Mouse (Mus musculus): ENCODE measurements around the gene Pigl. TPM values are rescaled to one million over a fixed set of nuclear protein-coding genes. Genes with fewer than 3 reads are reported as not detected.
"Not testable (repeated sequence)": the region's sequence is repeated elsewhere in the genome, so short reads cannot be mapped to it uniquely, and the experiment has no call there.

The Pigl gene
- total RNA-seq (2021), result 10 to 100 TPM in 1 of 2 experiments, 1 to 10 TPM in 1; 7.2 to 10.0 TPM
- long read RNA-seq, experiment 1, transcript Pigl-201 (7 exons, 2,174 nt), result major isoform, 8 of 32 reads
- long read RNA-seq, experiment 1, partial matches to known transcripts, result 1 of 32 reads
- long read RNA-seq, experiment 1, other reads (novel, unspliced or antisense), result 23 of 32 reads
- long read RNA-seq, experiment 2, partial matches to known transcripts, result 0 of 7 reads
- long read RNA-seq, experiment 2, other reads (novel, unspliced or antisense), result 5 of 7 reads

DNA sequence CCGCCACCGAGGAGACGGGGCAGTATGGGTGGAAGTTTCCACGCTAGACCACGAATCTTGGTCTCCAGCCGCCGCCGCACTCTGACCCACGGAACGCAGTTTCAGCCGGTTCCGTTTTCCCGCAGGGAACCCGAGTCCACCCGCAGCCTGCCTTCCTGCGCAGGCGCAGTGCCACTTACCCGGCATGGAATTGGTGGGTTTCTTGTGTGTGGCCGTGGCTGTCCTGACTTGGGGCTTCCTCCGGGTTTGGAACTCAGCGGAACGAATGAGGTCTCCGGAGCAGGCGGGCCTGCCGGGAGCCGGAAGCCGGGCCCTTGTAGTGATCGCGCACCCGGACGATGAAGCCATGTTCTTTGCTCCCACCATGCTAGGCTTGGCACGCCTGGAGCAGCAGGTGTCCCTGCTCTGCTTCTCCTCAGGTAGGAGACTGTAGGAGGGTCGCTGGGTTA is at the start of gene Pigl, which contains the start of gene Ncor1:
Pigl (plus strand) TSS at position 185 of the 449 bp plus-strand sequence.
Ncor1 (minus strand) TSS at position 266 of the 449 bp plus-strand sequence.
- peak; percentile 88 to 90 for DNase-seq

- no peak for DNase-seq
Measured at GRCm38 (mm10) chr11:62408848-62409247, 49.4 kb upstream of the Pigl start.

GRCm38 (mm10) chr11:62409611-62410010 is 48.6 kb upstream of the Pigl start:
- no peak for DNase-seq

- no peak for DNase-seq
Measured at GRCm38 (mm10) chr11:62415026-62415425, 43.2 kb upstream of the Pigl start.

DNA sequence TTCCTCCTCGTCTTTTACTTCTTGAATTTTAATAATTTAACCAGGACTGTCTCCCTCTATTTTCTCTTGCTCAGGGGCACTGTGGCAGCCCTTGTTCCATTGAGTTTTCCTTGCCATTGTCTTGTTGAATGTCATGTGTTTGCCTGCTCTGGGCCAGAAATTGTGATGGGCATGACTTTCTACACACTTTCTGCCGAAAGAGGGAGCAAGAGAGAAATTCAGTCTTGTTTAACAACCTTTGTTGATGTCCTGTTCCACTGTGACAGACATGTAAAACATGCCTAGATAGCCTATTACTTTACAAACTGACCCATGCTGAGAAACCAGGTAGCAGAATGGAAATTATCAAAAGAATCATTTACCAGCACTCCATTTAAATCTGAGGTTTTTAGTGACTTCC is 33.7 kb upstream of the Pigl start:
- DNase-seq, result no peak

DNA sequence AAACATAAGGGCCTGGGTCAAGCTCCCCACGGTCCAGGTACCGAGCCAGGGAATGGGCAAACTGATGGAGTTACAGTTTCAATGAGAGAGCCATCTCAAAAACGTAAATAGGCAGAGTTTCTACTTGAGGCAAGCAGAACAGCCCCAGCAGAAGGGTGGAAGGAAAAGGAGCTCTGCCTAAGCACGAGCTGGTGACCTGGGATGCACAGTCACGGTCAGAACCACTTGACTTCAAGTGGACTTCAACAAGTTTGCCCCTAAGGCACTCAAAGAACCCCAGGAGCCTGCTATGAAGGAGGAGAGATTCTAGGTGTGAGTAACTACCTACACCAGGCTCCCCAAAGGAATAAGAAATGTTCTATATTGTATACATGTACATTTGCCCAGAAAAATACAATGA is 32.0 kb upstream of the Pigl start:
- DNase-seq, result no peak

GRCm38 (mm10) chr11:62427105-62427504 is 31.2 kb upstream of the Pigl start:
- peak; percentile 20 to 42 for DNase-seq

GRCm38 (mm10) chr11:62432211-62432610 is 26.0 kb upstream of the Pigl start:
- no peak for DNase-seq

DNA sequence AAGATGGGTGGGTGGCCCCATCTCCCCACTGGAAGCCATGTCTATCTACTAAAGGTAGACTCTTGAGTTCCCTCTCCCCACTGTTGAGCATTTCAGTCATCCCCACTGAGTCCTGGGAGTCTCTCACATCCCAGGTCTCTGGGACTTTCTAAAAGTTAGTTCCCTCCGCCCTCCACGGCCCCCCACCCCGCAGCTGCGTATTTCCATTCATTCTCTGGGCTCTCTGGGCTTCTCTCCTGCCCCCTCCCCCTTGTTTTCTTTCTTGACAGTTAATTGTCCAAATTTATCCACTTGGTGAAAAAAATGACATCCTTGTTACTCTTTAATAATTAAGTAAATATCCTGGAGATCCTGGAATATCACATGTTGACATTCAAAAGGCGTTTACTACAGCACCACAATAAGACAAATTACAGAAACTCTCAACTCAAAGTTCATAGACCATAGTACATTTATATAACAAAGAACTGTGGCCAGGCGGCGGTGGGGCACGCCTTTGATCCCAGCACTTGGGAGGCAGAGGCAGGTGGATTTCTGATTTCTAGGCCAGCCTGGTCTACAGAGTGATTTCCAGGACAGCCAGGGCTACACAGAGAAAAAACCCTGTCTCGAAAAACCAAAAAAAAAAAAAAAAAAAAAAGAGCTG is 17.5 kb upstream of the Pigl start:
- no peak for DNase-seq

DNA sequence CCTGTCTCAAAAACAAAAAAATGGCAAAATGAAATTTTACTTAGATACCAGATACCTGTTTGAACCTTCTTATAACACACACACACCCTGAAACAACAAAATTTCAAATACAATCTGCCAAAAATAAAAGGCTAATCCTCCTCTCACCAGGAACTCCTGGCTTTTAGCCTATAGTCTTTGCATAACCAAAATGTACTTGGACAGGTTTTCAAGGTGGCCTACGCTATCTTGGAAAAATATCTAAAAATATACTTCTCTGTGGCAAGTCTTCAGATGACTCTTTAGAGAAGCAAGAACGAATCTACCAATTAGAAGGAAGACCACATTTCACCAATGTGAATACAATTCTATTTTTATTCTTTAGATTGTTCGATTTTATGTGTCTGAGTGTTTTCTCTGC is 12.5 kb upstream of the Pigl start:
- no peak for DNase-seq

- peak; percentile 42 to 49 for DNase-seq
Measured at GRCm38 (mm10) chr11:62448971-62449370, 9.3 kb upstream of the Pigl start.

GRCm38 (mm10) chr11:62455193-62455592 is 3.1 kb upstream of the Pigl start:
- DNase-seq, result no peak

- DNase-seq, result no peak
Measured at GRCm38 (mm10) chr11:62456021-62456482, 2.2 kb upstream of the Pigl start.

DNA sequence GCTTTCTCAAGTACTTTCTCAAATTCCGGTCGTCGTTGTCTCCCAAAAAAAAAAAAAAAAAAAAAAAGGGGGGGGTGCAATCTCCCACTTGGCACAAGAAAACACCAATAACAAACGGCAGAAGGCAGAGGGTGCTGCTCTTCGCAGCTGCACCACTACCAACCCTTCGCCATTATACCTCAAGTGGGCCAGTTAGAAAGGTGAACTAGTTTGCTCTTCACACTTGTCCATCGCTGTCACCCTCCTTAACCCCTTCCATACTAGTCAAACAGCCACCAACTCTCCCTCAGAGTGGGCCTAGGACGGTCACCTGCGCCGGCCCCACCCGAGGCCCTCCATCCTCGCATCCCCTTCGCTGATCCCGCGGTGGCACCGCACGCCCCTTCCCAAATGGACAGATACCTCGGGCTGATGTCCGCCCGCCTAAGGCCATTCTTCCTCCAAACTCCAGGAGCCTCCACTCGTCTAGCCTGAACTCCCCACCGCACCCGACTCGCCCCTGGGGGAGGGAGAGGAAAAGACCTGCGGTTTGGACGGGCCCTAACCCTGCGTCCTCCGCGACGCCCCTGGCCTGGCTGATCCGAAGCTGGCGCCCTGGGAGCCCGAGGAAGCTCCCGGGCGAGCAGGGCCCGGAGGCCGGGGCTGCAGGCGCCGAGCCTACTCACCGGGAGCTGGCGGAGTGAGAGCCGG is 1.6 kb upstream of the Pigl start:
- peak; percentile 53 for DNase-seq

DNA sequence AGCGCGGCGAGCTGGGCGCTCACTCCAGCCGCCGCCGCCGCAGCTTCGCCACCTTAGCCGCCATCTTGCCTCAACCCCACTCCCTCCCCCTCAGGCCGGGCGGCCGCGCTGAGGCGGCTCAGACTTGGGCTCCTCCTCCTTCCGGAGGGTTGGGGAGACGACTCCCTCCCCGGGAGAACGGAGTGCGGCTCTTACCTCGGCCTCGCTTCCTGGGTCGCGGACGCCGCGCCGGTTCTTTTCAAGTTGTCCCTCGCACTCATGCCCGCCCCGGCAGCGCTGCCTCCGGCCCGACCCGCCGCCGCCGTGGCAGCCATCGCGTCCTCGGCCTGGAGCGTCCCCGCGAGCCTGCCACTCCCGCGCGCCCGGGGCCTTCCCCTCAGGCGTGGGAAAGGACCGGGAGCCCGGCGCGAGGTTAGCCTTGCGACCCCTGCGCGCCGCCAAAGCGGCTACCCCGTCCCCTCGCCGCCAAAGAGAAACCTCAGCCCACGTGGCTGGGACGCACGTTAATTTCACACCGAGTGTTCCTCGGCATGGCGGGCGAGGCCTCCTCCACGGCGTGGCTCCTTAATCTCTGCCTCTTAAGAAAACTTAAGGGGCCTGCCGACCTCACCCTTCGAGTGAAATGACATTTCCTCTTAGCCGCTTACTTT is 894 bp upstream of the Pigl start:
- DNase-seq, result peak; percentile 95

GRCm38 (mm10) chr11:62457891-62458270 is 379 bp upstream of the Pigl start:
- peak in 1 of 2 experiments; percentile 13 for DNase-seq

DNA sequence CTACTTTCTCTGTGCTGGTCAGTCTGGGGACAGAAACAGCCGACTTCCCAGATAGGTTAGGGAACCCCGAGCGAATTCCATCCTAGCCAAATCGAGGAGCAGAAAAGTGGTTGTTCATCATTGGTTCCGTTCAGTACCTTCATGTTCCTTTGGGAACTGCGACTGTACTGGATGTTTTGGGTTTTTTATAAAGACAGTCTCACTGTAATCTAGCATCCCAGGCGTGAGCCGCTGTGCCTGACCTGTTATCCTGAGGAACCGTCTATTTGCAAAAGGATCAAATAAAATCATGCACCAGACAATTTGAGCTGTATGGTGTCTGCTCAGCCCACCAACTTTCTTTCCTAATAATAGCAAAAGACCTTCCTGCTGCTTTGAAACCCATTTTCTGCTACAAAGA is 520 bp downstream of the Pigl start:
- DNase-seq, result no peak

- not testable (repeated sequence) for DNase-seq
Measured at GRCm38 (mm10) chr11:62462529-62462928, 4.3 kb downstream of the Pigl start.

GRCm38 (mm10) chr11:62463225-62463915 is 5.1 kb downstream of the Pigl start:
- DNase-seq, result no peak

DNA sequence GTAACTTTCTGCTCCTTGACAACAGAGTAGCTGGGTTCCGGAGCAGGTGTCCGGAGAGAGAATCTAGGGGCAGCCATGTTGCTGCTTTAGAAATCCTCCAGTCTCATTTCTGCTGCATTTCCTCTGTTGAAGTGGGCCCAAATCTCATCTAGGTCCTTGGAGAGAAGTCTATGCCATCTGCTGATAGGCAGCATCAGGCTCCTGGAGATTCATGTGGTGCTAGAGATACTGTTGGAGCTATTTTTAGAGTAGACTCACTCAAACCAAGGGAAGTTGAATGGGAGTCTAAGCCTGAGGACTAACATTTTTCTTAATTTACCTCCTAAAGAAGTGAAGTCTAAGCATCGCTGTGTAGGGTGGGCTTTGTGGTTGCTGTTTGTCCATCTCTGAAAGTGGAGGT is 6.4 kb downstream of the Pigl start:
- no peak for DNase-seq

GRCm38 (mm10) chr11:62465849-62466248 is 7.6 kb downstream of the Pigl start:
- DNase-seq, result no peak

DNA sequence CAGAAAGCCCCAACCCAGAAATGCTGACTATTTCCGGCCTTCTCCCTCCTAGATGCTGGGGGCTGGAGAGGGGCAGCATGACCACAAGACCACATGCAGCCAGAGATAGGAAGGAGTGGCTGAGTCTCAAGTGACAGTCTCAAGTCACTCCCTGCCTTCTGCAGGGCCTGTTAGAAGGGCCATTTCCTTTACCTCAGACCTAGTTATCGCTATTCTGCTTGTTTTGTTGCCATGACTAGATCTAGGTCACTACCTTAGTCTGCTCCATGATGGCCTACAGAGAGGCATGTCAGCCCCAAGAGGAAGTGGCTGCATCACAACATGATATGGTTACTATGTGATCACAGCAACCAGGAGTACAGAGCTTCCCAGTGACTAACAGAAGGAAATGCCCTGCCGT is 8.3 kb downstream of the Pigl start:
- DNase-seq, result no peak

All from adrenal gland, postnatal 36 days (tissue).